Mouse (Mus musculus) ES-E14 (cell line): ENCODE results near the gene Ide.

ENCODE experiments used
- MAFK ChIP-seq: IDR thresholded peaks from 2 replicates; pipeline ENCODE4 v1.6.1; 2014; ENCODE audit warnings: mild to moderate bottlenecking, low read depth, low read length, inconsistent platforms; ENCODE audit not compliant: insufficient read depth
- ZC3H11A ChIP-seq: IDR thresholded peaks from 2 replicates; pipeline ENCODE4 v1.6.1; 2012; ENCODE audit warnings: low read depth, mild to moderate bottlenecking, inconsistent platforms, low read length, borderline replicate concordance
- ZNF384 ChIP-seq: IDR thresholded peaks from 2 replicates; pipeline ENCODE4 v1.6.1; 2012; ENCODE audit warnings: low read depth, low read length, inconsistent platforms

- no peak for TF ChIP-seq MAFK
- TF ChIP-seq ZC3H11A, result no peak
- no peak for TF ChIP-seq ZNF384
These were observed 103.8 kb downstream of the Ide start for GRCm38 (mm10) chr19:37233561-37234539.
